Mouse (Mus musculus) kidney, postnatal 10 days (tissue): ENCODE measurements around the gene Fbxl17.

Experiments
- DNase-seq: peaks from one replicate; pipeline ENCODE4 v3.0.0; 2021; ENCODE audit warnings: mixed read lengths

Fbxl17 gene

DNA sequence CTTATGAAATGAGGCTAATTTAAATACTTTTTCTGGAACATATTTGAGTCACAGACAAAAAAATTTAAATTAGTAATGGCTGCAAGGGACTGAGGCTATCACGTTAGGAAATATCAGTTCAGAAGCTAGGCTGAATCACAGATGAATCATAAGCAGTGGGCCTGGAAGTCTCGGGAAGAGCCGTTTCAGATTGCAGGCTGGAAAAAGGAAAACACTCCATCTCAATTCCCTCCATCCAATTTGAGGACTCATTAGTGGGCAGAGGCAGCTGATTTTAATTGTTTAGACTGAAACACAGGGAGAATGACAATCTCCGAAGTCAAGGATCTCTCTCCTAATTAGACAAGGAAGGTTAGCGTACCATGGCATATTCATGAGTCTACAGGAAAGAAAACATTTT is 337.9 kb downstream of the Fbxl17 start:
- DNase-seq = no peak

DNA sequence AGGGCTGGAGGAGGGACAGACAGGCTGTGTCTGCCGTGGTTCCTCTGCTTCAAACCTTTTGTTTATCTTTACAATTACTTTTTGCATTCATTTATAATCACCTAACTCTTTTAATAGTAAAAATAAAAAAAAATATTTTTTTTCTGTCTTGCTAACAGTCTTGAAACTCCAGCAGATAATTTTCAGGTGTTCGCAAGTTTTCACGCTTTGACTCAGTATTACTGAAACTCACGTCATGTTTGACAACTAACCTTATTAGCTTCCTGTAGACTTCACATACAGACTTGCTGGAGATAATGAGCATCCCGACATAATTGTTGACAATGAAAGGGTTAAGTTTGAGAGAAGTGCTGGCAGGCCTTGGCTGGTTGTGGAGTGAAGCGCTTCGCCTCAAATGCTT is 340.6 kb downstream of the Fbxl17 start:
- DNase-seq = no peak

DNA sequence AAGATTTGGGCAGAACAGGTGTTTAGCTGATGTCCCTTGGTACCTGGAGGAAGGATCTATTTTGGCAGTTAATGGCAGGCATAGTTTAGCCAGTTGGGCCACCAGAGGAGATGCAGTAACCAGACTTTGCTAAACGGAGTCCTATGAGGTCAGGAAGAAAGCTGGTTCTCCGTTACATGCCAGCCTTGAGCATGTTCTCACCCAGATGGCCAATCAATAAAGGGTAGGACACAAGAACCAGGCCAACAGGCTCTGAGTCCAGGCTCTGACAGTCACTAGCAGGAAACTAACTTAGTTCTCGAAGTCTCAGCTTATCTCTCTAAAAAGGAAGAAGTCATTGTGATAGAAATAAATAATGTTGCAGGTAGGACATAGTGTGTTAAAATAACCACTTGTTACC is 341.4 kb downstream of the Fbxl17 start:
- DNase-seq = no peak

- DNase-seq = peak; percentile 24
Measured at GRCm38 (mm10) chr17:63157906-63158305, 341.9 kb downstream of the Fbxl17 start.

DNA sequence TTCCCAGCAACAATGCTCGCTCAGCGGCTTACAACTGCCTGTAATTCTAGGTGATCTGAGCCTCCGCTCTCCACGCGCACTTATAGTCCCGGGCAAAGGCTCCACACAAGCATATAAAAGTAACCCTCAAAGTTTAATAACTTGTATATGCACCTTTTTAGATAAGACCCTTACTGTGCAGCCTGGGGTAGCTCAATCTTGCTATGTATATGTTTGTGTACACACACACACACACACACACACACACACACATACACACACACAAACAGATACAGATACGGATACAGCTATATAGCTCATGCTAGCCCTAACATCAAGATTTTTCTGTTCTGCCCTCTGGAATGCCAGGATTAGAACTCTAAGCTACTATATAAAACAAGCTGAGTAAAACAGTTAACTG is 342.8 kb downstream of the Fbxl17 start:
- DNase-seq = no peak

DNA sequence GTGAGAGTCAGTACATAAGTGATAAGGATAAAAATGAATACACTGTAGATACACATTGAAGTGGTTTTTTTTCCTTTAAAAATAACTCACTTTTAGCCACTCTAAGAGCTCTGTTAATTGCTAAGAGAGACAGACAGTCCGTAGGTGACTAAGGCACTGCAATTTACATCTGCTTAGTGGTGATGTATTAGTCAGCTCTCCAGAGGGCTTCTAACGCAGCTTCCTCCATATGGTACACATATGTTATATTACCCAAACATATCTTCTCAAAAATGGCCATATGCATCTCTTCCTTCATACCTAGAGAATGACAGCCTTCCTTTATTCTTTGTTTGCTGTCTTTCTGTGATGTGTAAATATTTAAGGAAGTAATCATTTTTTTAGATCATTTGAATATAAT is 353.3 kb downstream of the Fbxl17 start:
- DNase-seq = no peak

DNA sequence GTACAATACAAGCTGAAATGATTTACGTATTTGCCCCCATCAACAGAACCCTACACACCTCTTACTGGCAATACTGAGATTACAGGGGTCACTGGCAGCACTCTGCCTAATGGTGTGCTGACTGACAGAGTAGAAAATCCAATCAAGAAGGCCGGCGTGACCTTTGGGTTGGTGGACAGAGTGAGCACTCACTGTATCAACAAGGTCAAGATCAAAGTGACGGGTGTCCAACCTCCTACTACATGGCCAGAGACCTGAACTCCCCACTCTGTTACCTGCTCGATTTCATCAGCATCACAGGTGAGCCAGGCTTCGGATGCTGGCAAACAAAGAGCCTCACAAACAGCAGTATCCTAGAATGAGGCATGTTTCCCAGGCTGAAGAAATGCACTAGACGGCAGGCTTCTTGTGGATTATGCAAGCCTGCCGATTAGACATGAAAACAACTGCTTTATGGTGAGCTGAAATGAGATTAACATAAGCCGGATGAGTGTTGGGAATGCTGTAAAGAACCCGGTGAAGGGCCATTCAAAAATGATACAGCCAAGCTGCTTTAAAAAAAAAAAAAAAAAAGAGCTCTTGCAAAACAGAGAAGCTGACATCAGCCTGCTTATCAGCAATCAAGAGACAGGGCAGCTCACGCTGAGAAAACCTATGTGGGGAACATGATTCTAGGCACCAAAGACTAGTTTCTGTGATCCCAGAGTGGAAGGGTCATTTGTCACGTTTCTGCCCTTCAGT is 353.9 kb downstream of the Fbxl17 start:
- no peak for DNase-seq

GRCm38 (mm10) chr17:63145311-63145741 is 354.5 kb downstream of the Fbxl17 start:
- no peak for DNase-seq

GRCm38 (mm10) chr17:63143825-63144224 is 356.0 kb downstream of the Fbxl17 start:
- no peak for DNase-seq

- no peak for DNase-seq
Measured at GRCm38 (mm10) chr17:63134805-63135204, 365.0 kb downstream of the Fbxl17 start.

DNA sequence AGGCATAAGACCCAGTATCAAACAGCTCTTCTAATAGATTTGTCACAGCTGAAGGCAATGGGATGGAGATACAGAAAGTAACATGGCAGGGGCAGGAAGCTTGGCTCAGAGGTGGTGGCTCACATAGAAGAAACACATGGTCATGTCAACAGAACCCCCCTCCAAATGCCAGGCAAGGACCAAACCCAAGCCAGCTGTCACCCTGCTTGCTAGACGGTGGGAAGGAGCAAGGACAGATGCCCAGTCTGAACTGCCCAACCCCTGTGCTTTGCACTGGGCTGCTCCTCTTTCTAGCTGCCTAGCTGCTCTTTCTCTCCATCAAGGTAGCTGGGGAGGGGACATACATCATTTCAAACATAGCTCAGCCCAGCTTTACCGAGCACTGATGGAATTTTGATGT is 377.4 kb downstream of the Fbxl17 start:
- no peak for DNase-seq

- no peak for DNase-seq
Measured at GRCm38 (mm10) chr17:63119701-63120100, 380.1 kb downstream of the Fbxl17 start.

DNA sequence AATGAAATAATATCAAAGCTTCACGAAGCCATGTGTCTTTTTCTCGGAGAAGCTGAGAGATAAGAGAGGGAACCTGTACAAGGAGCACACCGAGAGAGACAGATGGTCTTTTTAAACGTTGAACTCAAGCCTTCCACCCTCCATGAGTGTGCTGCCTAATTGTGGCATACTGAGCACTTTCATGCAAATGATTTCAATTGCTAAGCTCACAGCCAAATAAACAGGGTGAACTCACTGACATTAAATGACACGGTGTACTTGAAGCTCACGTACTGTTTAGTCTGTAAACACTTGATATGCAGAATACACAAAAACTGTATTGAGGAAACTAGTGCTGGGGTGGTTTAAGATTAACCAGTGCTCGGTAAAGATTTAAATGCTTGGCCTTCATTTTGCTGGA is 380.7 kb downstream of the Fbxl17 start:
- DNase-seq = no peak

GRCm38 (mm10) chr17:63117130-63117529 is 382.7 kb downstream of the Fbxl17 start:
- no peak for DNase-seq

GRCm38 (mm10) chr17:63114399-63115085 is 385.3 kb downstream of the Fbxl17 start:
- no peak for DNase-seq

DNA sequence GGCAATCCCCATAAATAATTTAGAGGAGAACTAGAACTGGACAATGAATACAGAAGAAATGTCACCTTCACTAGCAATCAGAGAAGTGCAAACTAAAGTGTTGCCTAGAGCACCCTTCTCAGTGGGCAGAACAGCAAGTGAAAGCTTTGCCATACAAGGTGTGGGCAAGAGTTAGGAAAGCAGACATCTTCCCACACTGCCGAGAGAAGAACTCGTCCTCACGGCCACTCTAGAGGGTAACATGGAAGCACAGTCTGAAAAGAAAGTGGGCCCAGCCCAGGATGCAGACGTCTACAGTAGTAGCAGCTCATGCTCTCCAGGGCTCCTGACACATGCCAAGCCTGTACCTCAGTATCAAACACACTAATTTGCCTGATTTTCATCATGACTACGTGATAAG is 387.0 kb downstream of the Fbxl17 start:
- no peak for DNase-seq

- peak; percentile 38 for DNase-seq
Measured at GRCm38 (mm10) chr17:63110994-63111393, 388.8 kb downstream of the Fbxl17 start.

DNA sequence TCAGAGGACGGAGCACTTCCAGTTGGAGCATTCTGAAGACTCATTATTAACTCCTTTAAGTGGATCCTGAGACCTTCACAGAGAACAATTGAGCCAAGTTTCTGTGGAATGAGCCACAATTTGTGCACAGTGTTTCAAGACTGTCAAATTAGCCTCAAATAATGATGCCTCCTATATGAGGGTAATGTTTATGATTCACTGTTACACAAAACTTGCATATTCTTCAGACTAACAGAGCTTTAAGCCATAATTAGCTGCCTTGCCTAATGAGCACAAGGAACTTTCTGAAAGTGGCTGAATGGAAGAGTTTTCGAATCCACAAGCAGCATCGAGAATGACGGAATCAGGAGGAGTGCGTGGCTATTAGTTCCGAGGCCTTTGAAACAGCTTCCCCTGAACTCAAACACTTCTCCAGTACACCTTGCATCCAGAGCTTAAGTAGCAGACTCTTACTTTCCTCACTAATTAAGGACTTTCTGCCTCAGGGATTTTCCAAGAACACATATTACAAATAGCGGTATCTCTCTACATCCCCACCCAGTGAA is 389.5 kb downstream of the Fbxl17 start:
- no peak for DNase-seq

DNA sequence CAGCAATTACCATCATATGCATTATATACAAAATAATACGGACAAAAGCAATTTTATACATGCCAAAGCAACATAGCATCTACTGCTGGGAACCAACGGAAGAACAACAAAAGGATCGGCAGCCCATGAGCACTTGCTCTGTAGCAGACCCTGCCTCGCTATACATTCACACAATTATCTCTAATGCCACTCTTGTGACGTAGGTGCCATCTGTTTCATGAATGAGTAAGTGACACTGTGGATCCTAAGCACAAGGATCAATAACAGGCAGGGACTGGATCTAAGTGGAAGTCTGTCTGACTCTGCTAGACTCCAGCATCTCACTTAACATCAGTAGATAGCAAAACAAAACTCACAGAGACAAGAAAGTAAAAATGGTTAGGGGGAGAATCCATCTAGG is 391.8 kb downstream of the Fbxl17 start:
- no peak for DNase-seq

DNA sequence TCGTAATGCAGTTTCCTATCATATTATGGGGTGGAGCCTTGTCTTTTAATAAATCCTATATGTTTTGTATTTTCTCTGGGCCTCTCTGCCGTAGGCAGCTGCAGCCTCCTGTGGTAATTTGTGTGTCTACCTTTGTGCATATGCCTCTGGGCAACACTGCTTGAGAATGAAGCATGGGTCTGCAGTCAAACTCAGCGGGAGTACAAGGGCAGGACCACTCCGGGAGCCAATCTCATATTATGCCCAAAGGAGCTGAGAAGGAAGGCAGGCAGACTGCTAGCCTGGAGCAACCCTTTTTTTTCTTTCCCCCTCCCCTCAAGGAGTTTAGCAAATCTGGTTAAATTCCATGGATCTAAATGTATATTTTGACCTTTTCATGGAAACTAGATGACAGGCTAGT is 392.3 kb downstream of the Fbxl17 start:
- no peak for DNase-seq

GRCm38 (mm10) chr17:63095553-63095952 is 404.3 kb downstream of the Fbxl17 start:
- no peak for DNase-seq

DNA sequence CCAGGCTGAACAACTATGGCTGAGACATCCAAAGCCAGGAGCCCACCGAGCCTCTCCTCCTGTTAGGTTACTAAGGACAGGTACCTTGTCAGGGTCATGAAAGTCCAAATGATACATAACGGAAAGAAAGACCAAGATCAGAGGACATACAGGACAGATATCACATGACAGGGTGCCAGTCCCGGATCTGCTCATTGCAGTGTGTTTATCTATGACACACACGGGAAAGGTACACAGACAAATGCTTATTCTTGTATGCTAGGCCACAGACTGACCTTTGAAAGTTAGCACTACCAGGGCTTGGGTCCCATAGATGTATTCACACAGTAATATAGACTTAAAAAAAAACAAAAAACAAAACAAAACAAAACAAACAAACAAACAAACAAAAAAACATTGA is 404.8 kb downstream of the Fbxl17 start:
- DNase-seq = no peak

DNA sequence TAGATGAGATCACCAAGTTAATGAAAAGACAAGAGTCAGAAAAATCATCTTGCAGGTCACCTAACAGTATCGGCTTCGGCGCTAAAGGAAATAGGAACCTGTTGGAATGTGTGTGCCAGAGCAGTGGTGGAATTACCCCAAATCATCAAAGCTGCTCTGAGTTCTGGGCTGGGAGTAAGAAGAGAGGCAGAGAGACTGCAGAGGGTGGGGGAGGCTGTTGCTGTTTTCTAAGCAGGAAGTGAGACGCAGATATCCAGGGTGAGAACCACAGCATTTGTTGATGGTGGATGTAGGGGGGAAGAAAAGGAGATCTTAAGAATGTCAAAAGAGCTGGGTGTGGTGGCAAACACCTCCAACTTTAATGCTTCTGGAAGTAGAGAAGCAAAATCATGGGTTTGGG is 406.6 kb downstream of the Fbxl17 start:
- DNase-seq = no peak

GRCm38 (mm10) chr17:63092774-63093173 is 407.0 kb downstream of the Fbxl17 start:
- no peak for DNase-seq
